20 mouse cellular contexts compared by ENCODE assay signal in the genomic region with DNA sequence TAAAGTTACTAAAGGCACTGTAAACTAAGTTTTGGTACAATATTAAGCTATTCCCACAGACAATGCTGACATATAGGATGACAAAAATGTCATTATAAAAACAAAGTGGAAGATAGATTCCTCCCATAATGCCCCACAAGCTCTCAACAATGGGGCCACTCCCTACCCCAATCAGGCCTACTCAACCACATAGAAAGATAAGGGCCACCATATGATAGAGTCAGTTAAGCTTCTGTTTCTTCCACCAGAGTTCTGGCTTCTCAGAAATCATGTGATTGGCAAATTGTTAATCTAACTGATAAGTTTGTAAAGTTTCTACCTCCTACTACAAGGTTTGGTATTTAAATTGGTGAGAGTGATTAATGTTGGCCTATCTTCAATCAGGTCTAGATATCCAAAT.
DNase-seq lines count a peak whose midpoint lies in the region; ATAC-seq and TF ChIP-seq lines count a peak whose summit lies in the region.
"Had no signal": no experiment of that assay in that cellular context is flagged by ENCODE, and none has a peak within 500 bp of the region (broad histone marks: within the 10 kb centered on the region; RNA-seq: fewer than 3 reads in every experiment).

No protein-coding gene starts in this region.

- peak; percentile 89 for ATAC-seq in G1E (ENCODE audit: extremely low read depth, insufficient number of reproducible peaks, low FRiP score, poor library complexity, severe bottlenecking)
- ATAC-seq: activated CD4-positive, CD25-positive, alpha-beta regulatory T cell, adult 4 months; CD4-positive, CD25-positive, alpha-beta regulatory T cell, adult 4 months; Patski had no signal

- TF ChIP-seq POLR2A in MEL (IDR thresholded peaks at IDR 0.05; ENCODE audit: control insufficient read depth in 1 of 2, insufficient read depth in 1 of 2, low read depth in 1 of 2, low read length in 2 of 2, poor library complexity in 1 of 2) = no peak

- TF ChIP-seq RAD21 in MEL (IDR thresholded peaks at IDR 0.05; ENCODE audit: low read depth, low read length) = no peak

- H3K79me2 ChIP-seq in MEL (ENCODE audit: control insufficient read depth, insufficient read depth, low read length, poor library complexity) = no peaks in the 10 kb centered on the region

- H3K4me3 ChIP-seq in G1E (ENCODE audit: low read depth, low read length) = no peak overlapping the region
- H3K4me3 ChIP-seq in MEL (ENCODE audit: control insufficient read depth in 1 of 2, insufficient read depth in 1 of 2, low read depth in 2 of 2, low read length in 2 of 2) = no peak overlapping the region

- no peaks in the 10 kb centered on the region for H3K36me3 ChIP-seq in G1E (replicated peaks)
- H3K36me3 ChIP-seq in MEL (ENCODE audit: control insufficient read depth in 1 of 2, insufficient read depth in 2 of 2, low read length in 2 of 2) = peaks cover 0 to 3% of the 10 kb centered on the region in 2 experiments; a peak in 2 of 4 replicates

- H3K27ac ChIP-seq in MEL (ENCODE audit: control insufficient read depth, low read depth, low read length) = peak overlapping the region; percentile 5; the same call in 1 of the 2 replicates

- H3K9me3 ChIP-seq in G1E (replicated peaks) (no peaks in the 10 kb centered on the region), MEL (replicated peaks; ENCODE audit: insufficient read depth, low read length) (no peaks in the 10 kb centered on the region)

- TF ChIP-seq CTCF in G1E (IDR thresholded peaks at IDR 0.05; ENCODE audit: low read depth, low read length) (no peak), MEL (IDR thresholded peaks at IDR 0.05 in 2 of 3, conservative IDR thresholded peaks at IDR 0.05 in 1 of 3; ENCODE audit: control insufficient read depth in 1 of 3, insufficient read depth in 1 of 3, low read depth in 2 of 3, low read length in 3 of 3, poor library complexity in 1 of 3, severe bottlenecking in 1 of 3) (no peak)

- DNase-seq in G1E (ENCODE audit: low spot score) (no peak), MEL (ENCODE audit: low read depth, low spot score) (peak; percentile 8)
- no peak for DNase-seq in spleen, adult 18-20 months
- DNase-seq in spleen, postnatal 14 days (ENCODE audit: low spot score in 2 of 2) = no peak
- DNase-seq: adrenal gland, adult 2 months; adrenal gland, adult 8-10 months; adrenal gland, postnatal 10 days; adrenal gland, postnatal 14 days; adrenal gland, postnatal 25 days; adrenal gland, postnatal 36 days; B cell, adult 2 months; cerebellum, adult 11 months; cerebellum, adult 11-12 months; cerebellum, adult 18-20 months; cerebellum, adult 2 months; cerebellum, adult 8-10 months had no signal

- no peak overlapping the region for H3K9ac ChIP-seq in MEL (ENCODE audit: control insufficient read depth, low read depth, low read length, poor library complexity, severe bottlenecking)

- TF ChIP-seq EP300 in MEL (IDR thresholded peaks at IDR 0.05; ENCODE audit: low read depth in 1 of 2, low read length in 2 of 2) = peak; percentile 19 to 72; a peak in 1 of 4 replicates

- H3K4me1 ChIP-seq in G1E (ENCODE audit: insufficient read depth, low read depth, low read length) (peaks cover 22% of the 10 kb centered on the region), MEL (ENCODE audit: control insufficient read depth in 1 of 2, insufficient read depth in 2 of 2, low read length in 2 of 2) (peaks cover 2 to 3% of the 10 kb centered on the region in 2 experiments; a peak in 2 of 4 replicates)

- H3K27me3 ChIP-seq in G1E (ENCODE audit: insufficient read depth, low read length) (no peaks in the 10 kb centered on the region), MEL (ENCODE audit: control insufficient read depth in 1 of 2, insufficient read depth in 2 of 2, low read length in 2 of 2) (no peaks in the 10 kb centered on the region)
- H3K27me3 ChIP-seq: CH12.LX, Patski had no signal

TF ChIP-seq in MEL, 35 proteins besides CTCF, POLR2A, EP300 and RAD21:
- TF ChIP-seq USF2 (IDR thresholded peaks at IDR 0.05; ENCODE audit: borderline replicate concordance in 1 of 2, insufficient read depth in 1 of 2, low read depth in 1 of 2, low read length in 2 of 2) = no peak
- TF ChIP-seq ELF1 (IDR thresholded peaks at IDR 0.05; ENCODE audit: low read depth, low read length) = no peak
- 0 out of 2 replicates have a peak, but pooled peaks have one; percentile 16 for TF ChIP-seq RCOR1 (IDR thresholded peaks at IDR 0.05; ENCODE audit: low read depth, low read length)
- TF ChIP-seq MYB (IDR thresholded peaks at IDR 0.05; ENCODE audit: low read depth, low read length) = no peak
- no peak for TF ChIP-seq MEF2A (IDR thresholded peaks at IDR 0.05; ENCODE audit: extremely low read depth, insufficient replicate concordance, low read depth, low read length, poor library complexity, severe bottlenecking)
- peak; percentile 48; the same call in 1 of the 2 replicates for TF ChIP-seq USF1 (IDR thresholded peaks at IDR 0.05; ENCODE audit: low read depth, low read length)
- TF ChIP-seq TCF12 (IDR thresholded peaks at IDR 0.05; ENCODE audit: low read depth, low read length) = peak; percentile 38; the same call in 1 of the 2 replicates
- TF ChIP-seq ETS1 (IDR thresholded peaks at IDR 0.05; ENCODE audit: low read depth, low read length) = peak; percentile 69
- TF ChIP-seq ZKSCAN1 (IDR thresholded peaks at IDR 0.05; ENCODE audit: low read depth, low read length) = no peak
